Mouse (Mus musculus) heart, embryonic 10.5 days (tissue): ENCODE measurements around the gene Rbm33. TPM values are rescaled to one million over a fixed set of nuclear protein-coding genes. Genes with fewer than 3 reads are reported as not detected.

Experiments
- DNase-seq: peaks from one replicate; pipeline ENCODE4 v3.0.0-alpha.2; 2017; ENCODE audit warnings: low spot score
- H3K27ac ChIP-seq: fragments of 300-500 bp; sonication (generic); 2 replicates; pipeline ENCODE4 v1.5.1; 2016; ENCODE audit warnings: mild to moderate bottlenecking
- H3K27me3 ChIP-seq: fragments of 300-500 bp; sonication (generic); 2 replicates; pipeline ENCODE4 v1.6.1; 2016; ENCODE audit warnings: mild to moderate bottlenecking; ENCODE audit not compliant: poor library complexity, insufficient read depth, severe bottlenecking
- H3K36me3 ChIP-seq: fragments of 300-500 bp; sonication (generic); 2 replicates; pipeline ENCODE4 v1.6.1; 2016; ENCODE audit warnings: mild to moderate bottlenecking, moderate library complexity
- H3K4me1 ChIP-seq: fragments of 300-500 bp; sonication (generic); 2 replicates; pipeline ENCODE4 v1.6.1; 2016; ENCODE audit warnings: mild to moderate bottlenecking
- H3K4me3 ChIP-seq: fragments of 300-500 bp; sonication (generic); 2 replicates; pipeline ENCODE4 v1.5.1; 2016; ENCODE audit warnings: mild to moderate bottlenecking, moderate library complexity
- H3K9me3 ChIP-seq: fragments of 300-500 bp; sonication (generic); 2 replicates; pipeline ENCODE4 v1.6.1; 2016; ENCODE audit warnings: mild to moderate bottlenecking, moderate library complexity
- WGBS: fragments of 180-500 bp; shearing (Covaris S2); methylation state at CpG from one replicate; pipeline ENCODE4 v1.1.7; 2016; 5-methylcytosine and 5-hydroxymethylcytosine counted together
- polyA plus RNA-seq: library from polyadenylated mRNA; unstranded; fragments of >200 nt; fragmentation: Nextera tagmentation; extraction: Ambion mirVana; gene quantifications from 2 replicates; pipeline ENCODE4 v1.2.1, GENCODE M21; 2016

Gene Rbm33
- polyA plus RNA-seq, 1 experiment from 2014 or later, result 9.6 TPM

DNA sequence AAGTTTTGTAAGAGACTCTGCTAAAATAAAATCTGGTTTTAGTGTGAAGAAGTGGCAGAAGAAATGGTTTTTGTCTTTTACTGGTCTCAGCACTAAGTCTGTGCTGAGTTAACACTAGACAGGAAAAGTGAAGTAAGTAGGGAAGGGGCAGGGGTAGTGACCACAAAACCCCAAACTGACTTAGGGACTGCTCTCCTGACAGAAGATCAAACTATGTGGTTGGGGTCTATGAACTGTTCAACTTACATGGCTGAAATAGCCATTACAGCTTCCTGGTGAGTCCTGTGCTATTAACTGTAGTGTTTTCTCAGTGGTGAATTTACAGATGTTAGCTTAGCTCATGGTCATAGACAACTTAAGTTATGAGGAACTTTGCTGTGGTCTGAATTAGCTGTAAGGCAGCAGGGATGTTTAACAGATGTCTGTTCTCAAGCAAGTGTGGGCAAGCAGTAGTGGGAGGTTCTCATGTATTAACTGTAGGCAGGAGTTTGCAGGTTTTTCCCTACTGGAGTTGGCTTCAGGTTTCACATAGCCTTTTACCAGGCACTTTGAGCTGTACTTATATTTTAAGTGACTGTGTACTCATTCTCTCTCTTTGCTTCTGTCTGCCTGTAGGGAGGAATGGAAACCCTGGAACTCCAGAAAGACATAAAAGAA lies 35.1 kb downstream of the Rbm33 start:
- no peaks in the 10 kb centered on the region for H3K27me3 ChIP-seq

GRCm38 (mm10) chr5:28355614-28356013 lies 38.7 kb downstream of the Rbm33 start:
- H3K27me3 ChIP-seq, result no peaks in the 10 kb centered on the region
- no peak overlapping the region for H3K27ac ChIP-seq
- no peaks in the 10 kb centered on the region for H3K9me3 ChIP-seq
- DNase-seq, result no peak
- no peak overlapping the region for H3K4me3 ChIP-seq
- no peaks in the 10 kb centered on the region for H3K4me1 ChIP-seq
- H3K36me3 ChIP-seq, result peaks cover 55% of the 10 kb centered on the region

More for the DNA sequence above, 35.1 kb downstream of the Rbm33 start:
- no peak for DNase-seq
- Histone ChIP-seq H3K4me3 (no peak overlapping the region), H3K36me3 (peaks cover 40% of the 10 kb centered on the region), H3K4me1 (no peaks in the 10 kb centered on the region), H3K27ac (no peak overlapping the region), H3K9me3 (no peaks in the 10 kb centered on the region)

- Histone ChIP-seq H3K36me3 (peaks cover 78% of the 10 kb centered on the region), H3K27ac (no peak overlapping the region), H3K4me3 (no peak overlapping the region), H3K4me1 (no peaks in the 10 kb centered on the region), H3K27me3 (no peaks in the 10 kb centered on the region), H3K9me3 (no peaks in the 10 kb centered on the region)
- WGBS, result 94% methylated on average over 2 of the region's 2 CpGs
- DNase-seq, result no peak
These were observed 43.8 kb downstream of the Rbm33 start for GRCm38 (mm10) chr5:28360745-28361144.

DNA sequence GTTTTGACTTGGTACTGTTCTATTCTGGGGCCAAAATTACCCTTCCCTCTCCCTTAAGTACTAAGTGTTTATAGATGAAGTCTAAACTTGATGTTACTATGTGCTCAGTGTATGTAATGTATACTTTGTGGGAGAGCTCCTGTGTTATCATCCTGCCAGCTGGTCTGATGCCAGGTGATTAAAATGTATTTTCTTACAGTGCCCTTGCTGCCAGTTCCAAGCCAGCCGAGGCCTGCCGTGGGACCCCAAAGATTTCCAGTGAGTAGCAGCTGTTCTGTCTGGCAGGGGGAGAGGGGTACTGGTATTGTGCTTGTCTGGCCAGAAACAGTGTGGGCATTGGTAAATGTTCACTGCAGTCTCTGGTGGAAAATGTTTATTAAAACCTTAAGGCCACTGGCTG lies 51.1 kb downstream of the Rbm33 start:
- Histone ChIP-seq H3K36me3 (peaks cover 65% of the 10 kb centered on the region), H3K27me3 (no peaks in the 10 kb centered on the region), H3K9me3 (no peaks in the 10 kb centered on the region), H3K27ac (no peak overlapping the region), H3K4me3 (no peak overlapping the region), H3K4me1 (no peaks in the 10 kb centered on the region)
- 88% methylated on average over 2 of the region's 2 CpGs for WGBS
- DNase-seq, result no peak

GRCm38 (mm10) chr5:28370836-28371235 lies 53.9 kb downstream of the Rbm33 start:
- Histone ChIP-seq H3K36me3 (peaks cover 37% of the 10 kb centered on the region), H3K27me3 (no peaks in the 10 kb centered on the region), H3K27ac (no peak overlapping the region), H3K4me3 (no peak overlapping the region), H3K9me3 (no peaks in the 10 kb centered on the region), H3K4me1 (no peaks in the 10 kb centered on the region)
- DNase-seq, result no peak

DNA sequence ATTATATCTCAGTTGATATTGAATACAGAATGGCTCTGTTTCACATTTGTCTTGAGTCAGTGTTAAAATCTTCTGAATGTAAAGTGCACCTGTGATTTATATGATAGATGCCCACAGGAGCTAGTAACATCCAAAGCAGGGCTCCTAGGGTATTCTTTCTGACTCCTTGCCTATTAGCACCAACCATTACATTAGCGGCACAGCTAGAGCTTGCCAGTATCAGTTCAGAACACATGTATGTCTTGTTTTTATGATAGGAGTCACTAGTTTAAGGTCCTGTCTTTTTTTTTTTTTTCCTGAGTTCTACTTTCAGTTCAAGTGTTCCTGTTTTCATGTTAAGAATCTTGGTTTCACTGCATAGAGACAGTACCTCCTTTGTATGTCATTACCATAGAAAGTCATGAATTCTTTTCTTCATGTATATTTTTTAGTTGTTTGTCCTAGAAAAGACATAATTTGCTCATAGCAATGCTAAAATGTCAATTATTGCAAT lies 55.3 kb downstream of the Rbm33 start:
- Histone ChIP-seq H3K27me3 (no peaks in the 10 kb centered on the region), H3K27ac (no peak overlapping the region), H3K4me3 (no peak overlapping the region), H3K9me3 (no peaks in the 10 kb centered on the region), H3K4me1 (no peaks in the 10 kb centered on the region), H3K36me3 (peaks cover 28% of the 10 kb centered on the region)
- no peak for DNase-seq
- 89% methylated on average over 1 of the region's 1 CpGs for WGBS

DNA sequence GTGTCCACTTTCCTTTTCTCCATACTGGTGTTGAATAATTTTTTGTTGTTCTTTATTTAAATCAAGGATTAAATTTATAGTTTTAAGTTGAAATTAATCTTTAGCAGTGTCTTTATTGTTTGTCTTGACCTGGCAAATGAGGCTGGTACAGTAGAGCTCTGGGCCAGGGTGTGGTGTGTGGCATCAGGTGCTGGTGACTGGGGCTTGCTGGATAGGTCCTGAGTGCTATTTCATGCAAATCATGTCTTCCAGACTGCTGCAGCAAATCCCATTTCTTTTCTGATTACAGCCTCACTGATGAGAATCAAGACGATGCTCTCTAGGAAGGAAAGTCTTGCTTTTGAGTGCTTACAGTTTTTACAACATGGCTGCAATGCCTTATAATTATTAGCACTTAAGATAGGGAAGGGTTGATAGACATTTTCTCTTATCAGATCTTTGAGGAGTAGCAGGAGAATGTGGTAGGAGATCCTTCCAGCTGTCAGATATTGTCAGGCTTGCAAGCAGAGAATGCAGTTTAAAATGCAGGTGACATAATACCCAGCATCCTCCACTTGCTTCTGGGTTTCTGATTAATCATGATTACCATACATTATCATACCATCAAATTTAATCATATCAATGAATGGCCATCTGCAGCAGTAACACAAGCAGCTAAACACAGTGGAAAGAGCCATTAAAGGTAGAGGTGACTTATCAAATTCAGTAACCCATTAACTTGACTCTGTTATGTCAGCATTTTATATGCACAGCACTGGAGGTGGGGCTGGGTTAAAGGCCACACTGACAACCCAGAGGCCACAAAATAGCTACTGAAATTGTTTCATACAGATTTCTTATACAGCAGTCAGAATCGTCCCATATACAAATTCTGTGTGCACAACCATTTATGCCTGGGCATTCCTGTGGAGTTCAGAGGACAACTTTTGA lies 56.8 kb downstream of the Rbm33 start:
- Histone ChIP-seq H3K27ac (no peak overlapping the region), H3K9me3 (no peaks in the 10 kb centered on the region), H3K4me1 (no peaks in the 10 kb centered on the region), H3K4me3 (no peak overlapping the region), H3K27me3 (no peaks in the 10 kb centered on the region), H3K36me3 (peaks cover 22% of the 10 kb centered on the region)
- 88% methylated on average over 2 of the region's 2 CpGs for WGBS
- DNase-seq, result no peak

- Histone ChIP-seq H3K27ac (no peak overlapping the region), H3K36me3 (peaks cover 27% of the 10 kb centered on the region), H3K4me1 (no peaks in the 10 kb centered on the region), H3K4me3 (no peak overlapping the region), H3K9me3 (no peaks in the 10 kb centered on the region), H3K27me3 (no peaks in the 10 kb centered on the region)
- no peak for DNase-seq
These were observed 60.4 kb downstream of the Rbm33 start for GRCm38 (mm10) chr5:28377299-28377698.

GRCm38 (mm10) chr5:28382289-28382688 lies 65.4 kb downstream of the Rbm33 start:
- WGBS, result 90% methylated on average over 1 of the region's 1 CpGs
- no peak overlapping the region for H3K4me3 ChIP-seq
- H3K4me1 ChIP-seq, result no peaks in the 10 kb centered on the region
- H3K27me3 ChIP-seq, result no peaks in the 10 kb centered on the region
- H3K9me3 ChIP-seq, result no peaks in the 10 kb centered on the region
- no peak for DNase-seq
- peaks cover 33% of the 10 kb centered on the region for H3K36me3 ChIP-seq
- H3K27ac ChIP-seq, result no peak overlapping the region

- no peaks in the 10 kb centered on the region for H3K9me3 ChIP-seq
- no peaks in the 10 kb centered on the region for H3K4me1 ChIP-seq
- H3K27ac ChIP-seq, result no peak overlapping the region
- no peak overlapping the region for H3K4me3 ChIP-seq
- DNase-seq, result no peak
- WGBS, result 93% methylated on average over 3 of the region's 3 CpGs
- H3K27me3 ChIP-seq, result no peaks in the 10 kb centered on the region
- H3K36me3 ChIP-seq, result peaks cover 50% of the 10 kb centered on the region
These were observed 69.9 kb downstream of the Rbm33 start for GRCm38 (mm10) chr5:28386783-28387182.

DNA sequence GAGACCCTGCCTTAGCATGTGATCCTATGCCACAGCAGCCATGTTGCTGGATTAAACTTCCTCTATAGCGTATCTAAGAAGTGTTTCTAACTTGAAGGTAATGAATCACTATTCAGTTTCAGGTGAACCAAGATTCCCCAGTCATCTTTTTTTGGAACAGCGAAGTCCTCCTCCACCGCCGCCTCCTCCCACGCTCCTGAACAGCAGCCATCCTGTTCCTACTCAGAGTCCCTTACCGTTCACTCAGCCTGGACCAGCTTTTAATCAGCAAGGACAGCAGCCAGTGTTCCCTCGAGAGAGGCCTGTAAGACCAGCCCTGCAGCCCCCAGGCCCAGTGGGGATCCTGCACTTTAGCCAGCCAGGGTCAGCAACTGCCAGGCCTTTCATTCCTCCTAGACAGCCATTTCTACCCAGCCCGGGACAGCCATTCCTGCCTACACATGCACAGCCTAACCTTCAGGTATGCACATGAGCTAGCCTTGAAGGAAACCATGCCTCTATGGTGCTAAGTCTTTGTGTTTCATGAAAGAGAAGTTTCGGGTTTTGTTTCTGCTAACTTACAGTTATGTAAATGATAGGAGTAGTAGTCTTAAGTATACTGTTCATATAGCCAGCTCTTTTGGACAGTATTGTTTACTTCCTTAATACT lies 70.7 kb downstream of the Rbm33 start:
- no peaks in the 10 kb centered on the region for H3K27me3 ChIP-seq
- 88% methylated on average over 9 of the region's 9 CpGs for WGBS
- no peaks in the 10 kb centered on the region for H3K4me1 ChIP-seq
- H3K4me3 ChIP-seq, result no peak overlapping the region
- peaks cover 53% of the 10 kb centered on the region for H3K36me3 ChIP-seq
- DNase-seq, result no peak
- no peak overlapping the region for H3K27ac ChIP-seq
- H3K9me3 ChIP-seq, result no peaks in the 10 kb centered on the region

GRCm38 (mm10) chr5:28388184-28388583 lies 71.3 kb downstream of the Rbm33 start:
- Histone ChIP-seq H3K4me3 (no peak overlapping the region), H3K27me3 (no peaks in the 10 kb centered on the region), H3K27ac (no peak overlapping the region), H3K36me3 (peaks cover 57% of the 10 kb centered on the region), H3K4me1 (no peaks in the 10 kb centered on the region), H3K9me3 (no peaks in the 10 kb centered on the region)
- DNase-seq, result no peak
- WGBS, result 51% methylated on average over 3 of the region's 3 CpGs

DNA sequence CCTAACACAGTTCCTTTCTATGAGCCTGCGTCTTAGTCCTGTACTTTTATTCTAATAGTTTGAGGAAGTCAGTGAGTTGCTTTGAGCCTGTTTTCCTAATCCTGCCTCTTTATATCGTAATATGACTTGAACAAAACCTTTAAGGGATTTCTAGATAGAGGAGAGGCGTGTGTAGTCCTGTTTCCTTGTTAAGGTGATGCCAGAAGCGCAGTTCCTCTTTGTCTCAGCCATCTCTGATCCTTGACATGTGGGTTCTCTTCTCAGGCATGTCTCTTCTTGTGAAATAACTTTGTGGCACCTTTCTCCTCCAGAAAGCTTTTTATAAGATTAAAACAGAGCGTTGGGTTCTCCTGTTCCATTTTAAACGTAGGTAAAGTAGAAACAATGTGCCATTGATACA lies 73.3 kb downstream of the Rbm33 start:
- WGBS, result 94% methylated on average over 6 of the region's 6 CpGs
- no peaks in the 10 kb centered on the region for H3K9me3 ChIP-seq
- H3K27me3 ChIP-seq, result no peaks in the 10 kb centered on the region
- no peak overlapping the region for H3K4me3 ChIP-seq
- peaks cover 70% of the 10 kb centered on the region for H3K36me3 ChIP-seq
- H3K4me1 ChIP-seq, result no peaks in the 10 kb centered on the region
- no peak for DNase-seq
- H3K27ac ChIP-seq, result no peak overlapping the region
